Mouse (Mus musculus): Measurements from ENCODE around the gene Vwa7. TPM values are rescaled to one million over a fixed set of nuclear protein-coding genes. Genes with fewer than 3 reads are reported as not detected.

Vwa7 gene
- 0.13 and 0.25 TPM in 2 replicates for polyA plus RNA-seq (2021; fragmentation: Nextera tagmentation)
- long read RNA-seq, experiment 1: 0 reads
- long read RNA-seq, experiment 2: 0 reads

DNA sequence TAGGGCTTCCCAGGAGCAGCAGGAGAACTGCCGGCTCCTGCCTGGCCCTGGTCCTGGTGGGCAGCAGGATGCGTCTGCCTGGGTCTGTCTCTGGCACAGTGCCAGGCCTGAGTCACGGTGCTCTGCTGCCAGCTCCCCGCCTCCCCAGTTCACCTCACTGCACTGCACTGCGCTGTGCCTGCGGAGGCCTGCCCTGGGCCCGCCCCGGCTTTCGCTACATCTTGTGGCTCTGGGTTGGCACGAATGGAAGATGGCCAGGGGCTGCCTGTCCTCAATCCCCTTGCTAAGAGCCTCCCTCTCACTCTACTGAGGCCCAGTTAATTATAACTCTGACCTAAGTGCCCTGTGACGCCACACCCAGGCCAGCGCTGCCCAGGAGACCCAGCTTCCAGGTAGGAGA lies at the start of gene Vwa7:
Vwa7 (plus strand) TSS at position 204 of the 400 bp plus-strand sequence.

GRCm38 (mm10) chr17:34969822-34970221 lies 46.6 kb upstream of the Vwa7 start, which contains the start of gene Gm20481:
Gene Gm20481 (plus strand): TSS chr17:34969912.

DNA sequence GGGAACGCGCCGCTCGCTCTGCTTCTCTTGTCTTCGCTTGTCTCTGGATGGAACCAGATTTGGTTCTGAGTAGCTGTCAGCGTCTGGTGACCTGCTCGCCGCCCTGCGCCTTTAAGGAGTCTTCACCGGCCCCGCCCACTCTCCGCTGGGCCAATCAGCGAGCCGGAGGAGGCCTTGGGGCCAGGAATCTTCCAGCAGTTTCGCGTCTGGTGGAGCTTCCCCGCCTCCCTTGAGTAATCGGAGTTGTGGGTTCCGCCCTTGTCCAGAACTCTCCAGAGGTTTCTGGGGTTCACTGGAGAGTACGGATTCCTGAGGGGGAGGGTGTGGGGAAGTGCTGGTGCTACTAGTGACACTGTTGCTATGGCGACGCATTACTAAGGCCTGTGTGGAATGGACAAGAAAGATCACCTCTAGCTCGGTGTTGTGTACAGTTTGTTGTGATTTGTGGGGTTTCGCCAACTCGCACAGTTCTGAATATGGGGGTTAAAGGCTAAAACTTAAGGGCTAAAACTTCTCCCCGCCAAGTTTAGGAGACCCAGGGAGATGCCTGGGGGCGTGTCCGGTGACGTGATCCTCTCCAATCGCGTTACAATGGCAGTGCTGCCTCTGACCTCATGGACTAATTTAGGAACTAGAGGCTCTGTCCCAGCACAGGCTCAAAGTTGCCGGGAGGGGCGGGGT lies 44.2 kb upstream of the Vwa7 start, which contains the start of the genes Hspa1a and Hspa1l:
Hspa1a (minus strand) TSS at position 88 of the 681 bp plus-strand sequence.
Hspa1l (plus strand) TSS at position 635 of the 681 bp plus-strand sequence.

GRCm38 (mm10) chr17:34981690-34982180 lies 34.6 kb upstream of the Vwa7 start, which contains the start of gene Lsm2:
Gene Lsm2 (plus strand): TSS chr17:34981862.

DNA sequence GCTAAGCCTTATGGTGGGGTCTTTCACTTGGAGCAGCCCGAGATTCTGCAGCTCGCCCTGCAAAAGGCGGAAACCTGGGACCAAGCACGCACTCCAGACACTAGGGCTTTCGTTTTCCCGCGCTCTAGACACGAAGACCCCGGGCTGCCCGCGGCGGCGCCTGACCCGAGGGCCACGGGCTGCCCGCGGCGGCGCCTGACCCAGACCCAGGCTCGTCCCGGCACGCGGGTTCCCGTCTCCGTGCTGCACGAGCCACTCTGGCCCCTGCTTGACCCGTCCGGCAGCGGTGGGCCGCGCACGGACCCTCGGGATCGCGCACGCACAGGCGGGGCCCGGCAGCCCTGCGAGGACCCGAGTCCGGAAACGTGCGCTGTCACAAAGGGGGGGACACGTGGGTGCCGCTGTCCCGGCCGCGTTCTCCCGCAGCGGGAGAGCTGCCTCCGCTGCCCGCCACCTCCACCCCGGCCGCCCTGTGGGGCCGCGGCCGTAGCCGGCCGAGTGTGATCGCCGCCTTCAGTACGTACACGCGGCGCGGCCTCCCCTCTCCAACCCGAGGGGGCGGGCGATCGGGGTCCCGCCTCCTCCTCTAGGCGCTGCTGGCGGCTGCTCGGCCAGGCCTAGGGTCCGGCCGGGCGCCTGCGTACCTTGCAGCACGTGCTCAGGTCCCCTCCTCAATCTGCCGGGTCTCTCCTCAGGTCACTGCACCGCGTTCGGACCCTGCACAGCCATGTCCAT lies 15.5 kb upstream of the Vwa7 start, which contains the start of gene Vars:
Vars (plus strand) TSS at position 271 of the 735 bp plus-strand sequence.

DNA sequence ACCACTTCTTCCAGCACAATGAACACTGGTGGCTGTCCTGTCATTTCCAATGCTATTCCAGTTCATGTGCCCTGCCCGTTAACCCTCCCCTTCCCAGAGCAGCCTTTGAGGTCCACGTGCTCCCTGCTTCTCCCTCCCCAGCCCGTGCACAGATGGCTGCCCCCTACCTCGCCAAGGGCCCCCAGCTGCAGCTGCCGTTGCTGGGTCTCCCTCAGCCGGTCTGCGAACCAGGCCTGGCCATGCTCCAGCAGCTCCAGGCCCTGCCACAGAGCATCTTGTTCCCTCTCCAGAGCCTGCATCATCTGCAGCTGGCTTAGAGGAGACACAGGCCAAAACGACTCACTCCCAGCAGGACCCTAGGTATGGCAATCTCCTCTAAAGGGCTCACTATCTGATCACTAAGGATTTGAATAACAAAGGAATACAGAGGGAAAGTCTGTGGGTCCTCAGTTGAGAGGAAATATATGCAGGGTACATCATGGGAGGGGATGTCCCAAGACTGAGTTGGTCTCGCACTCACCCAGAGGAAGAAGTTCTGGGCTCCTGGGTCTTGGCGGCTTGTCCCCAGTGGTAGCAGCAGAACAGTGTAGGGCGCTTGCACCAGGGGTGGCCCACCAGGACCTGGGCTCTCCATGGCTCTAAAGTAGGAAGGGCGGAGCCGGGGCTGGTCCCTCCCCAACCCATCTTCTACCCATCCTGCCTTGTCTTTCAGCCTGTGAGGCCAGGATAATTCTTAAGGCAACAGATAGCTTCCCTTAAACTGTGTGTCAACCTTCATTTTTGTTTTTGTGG lies 11.1 kb downstream of the Vwa7 start, which contains the start of gene Sapcd1:
Sapcd1 (minus strand) TSS at position 740 of the 792 bp plus-strand sequence.

DNA sequence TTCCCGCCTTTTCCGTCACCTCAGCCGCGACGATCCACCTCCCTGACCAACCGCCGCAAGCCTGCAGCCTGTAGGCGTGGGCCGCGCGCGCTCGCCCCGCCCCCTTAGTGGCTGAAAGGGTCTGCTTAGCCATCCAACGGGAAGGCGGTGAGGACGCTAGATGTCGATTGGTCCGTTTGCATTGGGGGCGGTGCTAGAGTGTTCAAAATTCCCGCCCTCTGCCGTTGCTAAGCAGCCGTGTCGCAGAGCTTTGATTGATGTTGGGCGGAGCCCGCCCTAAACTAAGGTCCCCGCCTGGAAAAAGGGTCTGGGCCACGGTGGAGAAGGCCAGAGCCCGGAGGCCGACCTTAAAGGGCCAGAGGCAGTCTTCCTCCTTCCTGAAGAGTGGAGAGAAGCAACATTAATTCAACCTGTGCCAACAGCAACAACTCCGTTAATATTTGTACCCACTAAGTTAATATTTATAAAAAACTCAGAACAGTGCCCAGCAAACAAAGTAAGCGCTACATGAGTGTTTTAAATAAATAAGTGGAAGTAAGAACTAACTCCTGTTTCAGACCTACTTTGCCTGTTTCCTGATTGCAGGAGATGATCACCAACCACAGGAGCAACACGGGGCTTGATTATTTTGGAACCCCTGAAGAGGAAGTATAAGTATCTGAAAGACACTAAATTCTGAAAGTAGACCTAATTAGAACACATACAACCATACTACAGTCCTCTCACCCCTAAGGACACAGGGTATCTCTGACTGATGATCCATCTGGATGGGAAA lies 30.5 kb downstream of the Vwa7 start, which contains the start of gene Msh5:
Msh5 (minus strand) TSS at position 65 of the 775 bp plus-strand sequence.

DNA sequence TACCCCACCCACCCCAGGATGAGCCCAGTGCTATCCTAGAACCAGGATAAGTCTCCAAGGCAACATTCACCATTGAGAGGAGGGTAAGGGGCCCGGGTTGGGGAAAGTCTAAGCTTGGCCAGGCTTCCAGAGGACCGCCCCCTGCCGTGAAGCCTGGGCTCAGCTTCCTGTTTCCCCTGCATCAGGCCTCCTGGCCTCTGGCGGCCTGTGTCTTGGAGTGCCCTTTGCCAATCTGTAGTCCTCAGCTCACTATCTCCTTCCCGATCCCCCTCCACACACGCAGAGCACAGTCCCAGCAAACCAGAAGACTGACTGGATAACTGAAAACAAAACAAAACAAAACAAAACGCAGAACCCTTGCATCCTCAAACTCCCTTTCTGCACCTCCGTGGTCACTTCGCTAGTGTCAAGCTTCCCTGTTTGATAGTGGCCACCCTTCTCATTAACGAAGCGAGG lies 33.2 kb downstream of the Vwa7 start, which contains the start of gene Clic1:
Clic1 (plus strand) TSS at position 406 of the 456 bp plus-strand sequence.

GRCm38 (mm10) chr17:35058911-35059892 lies 42.8 kb downstream of the Vwa7 start, which contains the start of gene Ddah2:
Gene Ddah2 (plus strand): TSS chr17:35059035.

DNA sequence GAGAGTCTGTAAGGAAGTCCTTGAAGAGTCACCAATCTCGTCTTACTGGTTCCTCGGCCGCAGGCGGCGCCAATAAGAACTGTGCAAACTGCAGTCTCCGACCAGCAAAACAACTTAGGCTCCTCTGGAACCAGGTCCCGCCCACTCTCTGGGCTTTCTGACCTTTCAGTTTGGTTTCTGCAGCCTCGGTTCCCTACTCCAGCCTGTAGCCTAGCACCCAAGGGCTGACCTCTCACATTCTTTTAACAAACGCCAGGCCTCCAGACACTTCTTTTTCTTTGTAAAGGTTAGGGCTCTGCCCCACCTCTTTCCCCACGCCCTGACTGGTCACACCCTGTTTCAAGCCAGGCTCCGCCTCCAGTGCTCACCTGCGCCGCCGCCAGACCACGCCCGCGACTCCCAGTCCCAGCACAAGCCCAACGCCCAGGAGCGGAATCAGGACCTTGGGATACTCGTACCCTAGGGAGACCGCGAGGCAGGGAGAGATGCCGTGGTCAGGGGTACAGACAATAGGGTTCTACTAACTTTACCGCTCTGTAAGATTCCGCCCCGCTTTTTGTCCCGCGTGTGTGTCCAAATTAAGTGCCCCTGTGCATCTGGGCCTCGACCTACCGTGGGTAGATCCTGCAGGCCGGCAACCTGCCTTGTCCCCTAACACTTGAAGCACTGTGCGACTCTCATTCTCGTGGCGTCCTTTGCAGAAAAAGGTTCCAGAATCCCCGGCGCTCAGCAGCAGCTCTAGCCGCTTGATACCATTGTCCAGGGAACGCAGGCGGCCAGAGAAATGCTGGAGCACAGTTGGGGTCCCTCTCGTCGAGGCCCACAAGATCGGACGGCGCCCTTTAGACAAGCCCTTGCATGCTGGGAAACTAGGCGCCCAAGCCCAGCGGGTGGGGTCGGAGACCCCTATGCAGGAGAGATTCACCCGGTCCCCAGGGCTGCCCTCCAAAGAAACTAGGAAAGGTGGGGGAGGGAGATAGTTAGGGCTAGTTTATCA lies 48.9 kb downstream of the Vwa7 start, which contains the start of gene Ly6g6c:
Ly6g6c (plus strand) TSS at position 438 of the 997 bp plus-strand sequence.

DNA sequence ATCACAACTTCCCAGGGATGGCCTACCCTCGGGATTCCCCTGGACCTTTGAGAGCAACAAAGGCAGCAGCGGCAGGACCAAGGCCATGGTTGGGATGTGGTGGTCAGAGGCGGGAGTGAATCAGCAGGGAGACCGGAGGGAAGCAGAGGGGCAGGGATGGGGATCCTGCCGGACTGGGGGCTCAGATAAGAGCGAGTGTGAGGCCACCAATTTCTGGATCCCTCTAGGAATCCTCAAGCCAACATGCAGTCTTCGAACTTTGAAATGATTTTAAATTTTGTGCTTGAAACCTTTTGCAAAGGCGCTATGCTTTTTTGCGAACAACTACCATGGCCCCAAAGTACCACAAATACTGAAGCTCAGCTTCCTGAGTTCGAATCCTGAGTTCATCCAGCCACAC lies 49.7 kb downstream of the Vwa7 start, which contains the start of gene Mpig6b:
Mpig6b (minus strand) TSS at position 101 of the 400 bp plus-strand sequence.

Other genes starting within 250 kb of the Vwa7 start
- gene Cyp21a1, start 212.0 kb upstream of the Vwa7 start, polyA plus RNA-seq (2021; fragmentation: Nextera tagmentation): not detected in 2 replicates
- gene Stk19, start 179.6 kb upstream of the Vwa7 start, polyA plus RNA-seq (2021; fragmentation: Nextera tagmentation): 60.8 and 64.9 TPM in 2 replicates
- gene Dxo, start 179.6 kb upstream of the Vwa7 start, polyA plus RNA-seq (2021; fragmentation: Nextera tagmentation): 25.6 and 26.2 TPM in 2 replicates
- gene Skiv2l, start 166.4 kb upstream of the Vwa7 start, polyA plus RNA-seq (2021; fragmentation: Nextera tagmentation): 20.2 and 21.7 TPM in 2 replicates
- 34.1 and 37.6 TPM in 2 replicates for gene Nelfe, start 166.2 kb upstream of the Vwa7 start, polyA plus RNA-seq (2021; fragmentation: Nextera tagmentation)
- gene Cfb, start 154.1 kb upstream of the Vwa7 start, polyA plus RNA-seq (2021; fragmentation: Nextera tagmentation): 0.39 and 0.50 TPM in 2 replicates
- 0.17 and 0.25 TPM in 2 replicates for gene Zbtb12, start 137.1 kb upstream of the Vwa7 start, polyA plus RNA-seq (2021; fragmentation: Nextera tagmentation)
- not detected in 2 replicates for gene Gm20547, start 134.5 kb upstream of the Vwa7 start, polyA plus RNA-seq (2021; fragmentation: Nextera tagmentation)
- 2.7 and 3.3 TPM in 2 replicates for gene C2, start 118.3 kb upstream of the Vwa7 start, polyA plus RNA-seq (2021; fragmentation: Nextera tagmentation)
- gene Ehmt2, start 118.1 kb upstream of the Vwa7 start, polyA plus RNA-seq (2021; fragmentation: Nextera tagmentation): 20.4 and 20.9 TPM in 2 replicates
- gene Slc44a4, start 102.1 kb upstream of the Vwa7 start, polyA plus RNA-seq (2021; fragmentation: Nextera tagmentation): 0.48 TPM in 2 replicates
- 30.2 and 37.0 TPM in 2 replicates for gene Neu1, start 85.3 kb upstream of the Vwa7 start, polyA plus RNA-seq (2021; fragmentation: Nextera tagmentation)
- 0.48 and 1.1 TPM in 2 replicates for gene Hspa1b, start 57.3 kb upstream of the Vwa7 start, polyA plus RNA-seq (2021; fragmentation: Nextera tagmentation)
- not detected in 2 replicates for gene Gm20481, start 46.7 kb upstream of the Vwa7 start, polyA plus RNA-seq (2021; fragmentation: Nextera tagmentation)
- 5.3 and 7.0 TPM in 2 replicates for gene Hspa1a, start 44.4 kb upstream of the Vwa7 start, polyA plus RNA-seq (2021; fragmentation: Nextera tagmentation)
- 0.90 and 1.5 TPM in 2 replicates for gene Hspa1l, start 43.9 kb upstream of the Vwa7 start, polyA plus RNA-seq (2021; fragmentation: Nextera tagmentation)
- gene Lsm2, start 34.7 kb upstream of the Vwa7 start, polyA plus RNA-seq (2021; fragmentation: Nextera tagmentation): 33.6 and 33.9 TPM in 2 replicates
- gene Vars, start 15.6 kb upstream of the Vwa7 start, polyA plus RNA-seq (2021; fragmentation: Nextera tagmentation): 15.7 and 17.2 TPM in 2 replicates
- gene Sapcd1, start 11.4 kb downstream of the Vwa7 start, polyA plus RNA-seq (2021; fragmentation: Nextera tagmentation): 0.89 and 0.92 TPM in 2 replicates
- 0.37 and 0.45 TPM in 2 replicates for gene Msh5, start 30.2 kb downstream of the Vwa7 start, polyA plus RNA-seq (2021; fragmentation: Nextera tagmentation)
- 22.7 and 26.4 TPM in 2 replicates for gene Clic1, start 33.4 kb downstream of the Vwa7 start, polyA plus RNA-seq (2021; fragmentation: Nextera tagmentation)
- 20.0 and 22.8 TPM in 2 replicates for gene Ddah2, start 42.5 kb downstream of the Vwa7 start, polyA plus RNA-seq (2021; fragmentation: Nextera tagmentation)
- gene Ly6g6c, start 48.8 kb downstream of the Vwa7 start, polyA plus RNA-seq (2021; fragmentation: Nextera tagmentation): not detected in 2 replicates
- not detected in 2 replicates for gene Mpig6b, start 49.6 kb downstream of the Vwa7 start, polyA plus RNA-seq (2021; fragmentation: Nextera tagmentation)
- 2.4 and 3.7 TPM in 2 replicates for gene Ly6g6e, start 60.3 kb downstream of the Vwa7 start, polyA plus RNA-seq (2021; fragmentation: Nextera tagmentation)
- 1.6 and 2.3 TPM in 2 replicates for gene Ly6g6d, start 61.5 kb downstream of the Vwa7 start, polyA plus RNA-seq (2021; fragmentation: Nextera tagmentation)
- 1.6 and 2.2 TPM in 2 replicates for gene Ly6g6f, start 69.0 kb downstream of the Vwa7 start, polyA plus RNA-seq (2021; fragmentation: Nextera tagmentation)
- 102 and 121 TPM in 2 replicates for gene Abhd16a, start 72.7 kb downstream of the Vwa7 start, polyA plus RNA-seq (2021; fragmentation: Nextera tagmentation)
- gene Ly6g5c, start 91.7 kb downstream of the Vwa7 start, polyA plus RNA-seq (2021; fragmentation: Nextera tagmentation): not detected in 2 replicates
- gene Ly6g5b, start 98.8 kb downstream of the Vwa7 start, polyA plus RNA-seq (2021; fragmentation: Nextera tagmentation): not detected in 2 replicates
- 21.2 and 22.7 TPM in 2 replicates for gene Gpank1, start 104.9 kb downstream of the Vwa7 start, polyA plus RNA-seq (2021; fragmentation: Nextera tagmentation)
- gene Csnk2b, start 105.5 kb downstream of the Vwa7 start, polyA plus RNA-seq (2021; fragmentation: Nextera tagmentation): 240 and 277 TPM in 2 replicates
- 32.3 and 43.2 TPM in 2 replicates for gene D17H6S53E, start 109.8 kb downstream of the Vwa7 start, polyA plus RNA-seq (2021; fragmentation: Nextera tagmentation)
- gene Apom, start 115.5 kb downstream of the Vwa7 start, polyA plus RNA-seq (2021; fragmentation: Nextera tagmentation): not detected in 2 replicates
- 59.0 and 84.6 TPM in 2 replicates for gene Bag6, start 118.6 kb downstream of the Vwa7 start, polyA plus RNA-seq (2021; fragmentation: Nextera tagmentation)
- 14.9 and 37.9 TPM in 2 replicates for gene Prrc2a, start 148.3 kb downstream of the Vwa7 start, polyA plus RNA-seq (2021; fragmentation: Nextera tagmentation)
- 32.2 and 36.1 TPM in 2 replicates for gene Aif1, start 159.5 kb downstream of the Vwa7 start, polyA plus RNA-seq (2021; fragmentation: Nextera tagmentation)
- 26.1 and 36.8 TPM in 2 replicates for gene Lst1, start 171.9 kb downstream of the Vwa7 start, polyA plus RNA-seq (2021; fragmentation: Nextera tagmentation)
- 0.48 and 0.93 TPM in 2 replicates for gene Ltb, start 177.9 kb downstream of the Vwa7 start, polyA plus RNA-seq (2021; fragmentation: Nextera tagmentation)
- gene Tnf, start 185.4 kb downstream of the Vwa7 start, polyA plus RNA-seq (2021; fragmentation: Nextera tagmentation): not detected in 2 replicates
- 0.15 TPM in 1 of 2 replicates, not detected in the other for gene Lta, start 188.8 kb downstream of the Vwa7 start, polyA plus RNA-seq (2021; fragmentation: Nextera tagmentation)
- gene Gm16181, start 204.3 kb downstream of the Vwa7 start, polyA plus RNA-seq (2021; fragmentation: Nextera tagmentation): not detected in 2 replicates
- 636 and 753 TPM in 2 replicates for gene Atp6v1g2, start 217.1 kb downstream of the Vwa7 start, polyA plus RNA-seq (2021; fragmentation: Nextera tagmentation)
- 8.9 and 9.3 TPM in 2 replicates for gene Nfkbil1, start 219.2 kb downstream of the Vwa7 start, polyA plus RNA-seq (2021; fragmentation: Nextera tagmentation)
- 165 and 169 TPM in 2 replicates for gene Ddx39b, start 225.2 kb downstream of the Vwa7 start, polyA plus RNA-seq (2021; fragmentation: Nextera tagmentation)
- gene H2-D1, start 246.2 kb downstream of the Vwa7 start, polyA plus RNA-seq (2021; fragmentation: Nextera tagmentation): 62.8 and 80.2 TPM in 2 replicates